Mouse (Mus musculus): ENCODE measurements around the gene Gripap1.
A peak's percentile ranks its signal among the peaks of the same experiment; 100 is the strongest.

GRCm38 (mm10) chrX:7854578-7854977, 65.0 kb downstream of the Gripap1 start:
- TF ChIP-seq POLR2A (IDR thresholded peaks at IDR 0.05; ENCODE audit: low read depth, low read length), result no peak
- TF ChIP-seq CTCF (IDR thresholded peaks at IDR 0.05; ENCODE audit: extremely low read depth, insufficient read length, insufficient replicate concordance, low read depth, low read length), result peak; percentile 59; the same call in 1 of the 2 replicates
